Mouse (Mus musculus): ENCODE measurements around the gene Rhbdd1. TPM values are rescaled to one million over a fixed set of nuclear protein-coding genes. Genes with fewer than 3 reads are reported as not detected.

Rhbdd1 gene
- polyA plus RNA-seq, 2 experiments: 7.0 to 8.7 TPM

- no peaks in the 10 kb centered on the region for H3K9me3 ChIP-seq (ENCODE audit: control insufficient read depth, low read length)
- H3K27me3 ChIP-seq (ENCODE audit: control insufficient read depth, insufficient read depth, low read length): no peaks in the 10 kb centered on the region
- no peaks in the 10 kb centered on the region for H3K36me3 ChIP-seq (ENCODE audit: control insufficient read depth, insufficient read depth, low read length)
- ATAC-seq (ENCODE audit: low FRiP score, low read depth): no peak
- WGBS: 75% methylated on average over 7 of the region's 7 CpGs
- H3K4me3 ChIP-seq (replicated peaks; ENCODE audit: low read length): no peak overlapping the region
- H3K9ac ChIP-seq (ENCODE audit: low read depth, low read length, severe bottlenecking): no peak overlapping the region
- H3K27ac ChIP-seq (replicated peaks; ENCODE audit: low read depth, low read length): no peak overlapping the region
- no peak overlapping the region for H3K4me2 ChIP-seq (replicated peaks; ENCODE audit: low read depth, low read length, severe bottlenecking)
- H3K4me1 ChIP-seq (ENCODE audit: control insufficient read depth, insufficient read depth, low read length): no peaks in the 10 kb centered on the region
- no peak for TF ChIP-seq POLR2A (IDR thresholded peaks at IDR 0.05; ENCODE audit: borderline replicate concordance, extremely low read depth, insufficient read depth, insufficient read length)
- DNase-seq (ENCODE audit: low spot score): no peak
Measured at GRCm38 (mm10) chr1:82482371-82482770, 166.1 kb downstream of the Rhbdd1 start.

DNA sequence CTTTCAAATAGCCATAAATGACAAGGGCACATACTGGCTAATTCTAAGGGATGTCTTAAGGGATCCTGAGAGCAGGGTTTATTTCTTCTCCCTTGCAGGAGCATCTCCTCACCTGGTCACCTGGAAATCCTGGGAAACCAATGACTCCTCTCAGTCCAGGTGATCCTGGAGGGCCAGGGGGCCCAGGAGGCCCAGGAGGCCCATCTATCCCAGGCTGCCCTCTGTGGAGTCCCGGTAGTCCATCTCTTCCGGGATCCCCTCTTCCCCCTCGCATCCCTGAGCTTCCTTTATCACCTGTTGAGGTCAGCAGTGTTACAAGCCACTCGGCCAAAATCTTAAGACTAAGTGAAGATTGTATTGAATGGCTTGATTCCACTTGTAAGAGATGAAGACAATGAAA is 170.1 kb downstream of the Rhbdd1 start:
- DNase-seq (ENCODE audit: low spot score): no peak
- no peaks in the 10 kb centered on the region for H3K4me1 ChIP-seq (ENCODE audit: control insufficient read depth, insufficient read depth, low read length)
- no peak overlapping the region for H3K4me2 ChIP-seq (replicated peaks; ENCODE audit: low read depth, low read length, severe bottlenecking)
- no peak overlapping the region for H3K9ac ChIP-seq (ENCODE audit: low read depth, low read length, severe bottlenecking)
- no peak for ATAC-seq (ENCODE audit: low FRiP score, low read depth)
- no peak overlapping the region for H3K4me3 ChIP-seq (replicated peaks; ENCODE audit: low read length)
- no peaks in the 10 kb centered on the region for H3K36me3 ChIP-seq (ENCODE audit: control insufficient read depth, insufficient read depth, low read length)
- H3K27me3 ChIP-seq (ENCODE audit: control insufficient read depth, insufficient read depth, low read length): no peaks in the 10 kb centered on the region
- no peak overlapping the region for H3K27ac ChIP-seq (replicated peaks; ENCODE audit: low read depth, low read length)
- 79% methylated on average over 4 of the region's 4 CpGs for WGBS
- no peak for TF ChIP-seq POLR2A (IDR thresholded peaks at IDR 0.05; ENCODE audit: borderline replicate concordance, extremely low read depth, insufficient read depth, insufficient read length)
- no peaks in the 10 kb centered on the region for H3K9me3 ChIP-seq (ENCODE audit: control insufficient read depth, low read length)

GRCm38 (mm10) chr1:82491954-82492353 is 175.7 kb downstream of the Rhbdd1 start:
- WGBS: 78% methylated on average over 2 of the region's 2 CpGs
- Histone ChIP-seq H3K4me3 (replicated peaks; ENCODE audit: low read length) (no peak overlapping the region), H3K9me3 (ENCODE audit: control insufficient read depth, low read length) (no peaks in the 10 kb centered on the region), H3K4me1 (ENCODE audit: control insufficient read depth, insufficient read depth, low read length) (no peaks in the 10 kb centered on the region), H3K27me3 (ENCODE audit: control insufficient read depth, insufficient read depth, low read length) (no peaks in the 10 kb centered on the region), H3K27ac (replicated peaks; ENCODE audit: low read depth, low read length) (no peak overlapping the region), H3K9ac (ENCODE audit: low read depth, low read length, severe bottlenecking) (no peak overlapping the region), H3K36me3 (ENCODE audit: control insufficient read depth, insufficient read depth, low read length) (no peaks in the 10 kb centered on the region), H3K4me2 (replicated peaks; ENCODE audit: low read depth, low read length, severe bottlenecking) (no peak overlapping the region)
- DNase-seq (ENCODE audit: low spot score): no peak
- ATAC-seq (ENCODE audit: low FRiP score, low read depth): no peak; the same call in 1 of the 2 replicates
- no peak for TF ChIP-seq POLR2A (IDR thresholded peaks at IDR 0.05; ENCODE audit: borderline replicate concordance, extremely low read depth, insufficient read depth, insufficient read length)

Small RNA genes lying within 50 kb of the gene (microRNA-seq; reads per million reads assigned to microRNA genes)
- gene Gm22112: not detected

Other genes starting within 250 kb of the Rhbdd1 start
- 0.15 and 0.19 TPM in 2 replicates for gene Gm9747, start 83.3 kb upstream of the Rhbdd1 start, polyA plus RNA-seq (2012; rRNA removed)
- 44.9 and 45.2 TPM in 2 replicates for gene Gm9747, start 83.3 kb upstream of the Rhbdd1 start, polyA plus RNA-seq (2014; fragmentation: Nextera tagmentation; extraction: Ambion mirVana)
- 19.7 and 26.1 TPM in 2 replicates for gene Irs1, start 25.0 kb upstream of the Rhbdd1 start, polyA plus RNA-seq (2012; rRNA removed)
- gene Irs1, start 25.0 kb upstream of the Rhbdd1 start, polyA plus RNA-seq (2014; fragmentation: Nextera tagmentation; extraction: Ambion mirVana): 11.8 and 13.8 TPM in 2 replicates

Measured in limb, embryonic 14.5 days (tissue).